Mouse (Mus musculus): Measurements from ENCODE around the gene Prmt3. TPM values are rescaled to one million over a fixed set of nuclear protein-coding genes. Genes with fewer than 3 reads are reported as not detected.

Prmt3 gene
- total RNA-seq, 2 experiments from 2014 or later, result 14.4 to 15.4 TPM

DNA sequence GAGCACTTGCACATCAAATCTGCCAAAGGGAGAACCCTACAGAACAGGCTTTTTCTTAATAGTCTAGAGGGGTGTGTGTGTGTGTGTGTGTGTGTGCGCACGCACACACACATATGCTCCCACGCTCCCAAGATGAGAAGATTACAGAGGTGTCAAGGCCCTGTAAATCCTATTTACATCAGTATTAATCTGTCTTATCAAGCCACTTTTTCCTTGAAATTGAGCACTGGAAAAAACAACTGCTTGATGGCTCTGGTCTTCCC lies 9.2 kb downstream of the Prmt3 start:
- intact Hi-C loops (cut with DNase I), result loop anchor here (1.0 kb wide), 1 partner anchor 23 kb away; no protein-coding TSS in a partner anchor
- no peak for DNase-seq

DNA sequence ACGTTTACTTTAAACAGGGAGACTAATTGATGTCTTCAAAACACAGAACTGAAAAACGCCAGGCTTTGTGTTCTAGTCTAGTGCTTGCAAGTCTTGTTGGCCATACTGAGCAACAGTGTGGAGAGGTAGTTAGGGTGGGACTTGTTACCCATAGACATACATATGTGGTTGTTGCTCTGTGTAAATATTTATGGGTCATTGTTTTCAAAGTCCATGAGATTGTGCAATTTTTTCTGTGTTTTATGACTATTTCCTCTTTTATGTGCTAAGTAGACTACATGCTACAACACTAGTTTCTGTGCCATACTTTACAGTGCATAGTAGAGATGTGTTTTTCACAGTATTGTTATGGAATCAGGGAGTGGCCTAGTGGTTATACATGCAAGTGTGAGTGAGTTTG lies 16.2 kb downstream of the Prmt3 start:
- intact Hi-C loops (cut with DNase I), result no loop called here
- no peak for DNase-seq

DNA sequence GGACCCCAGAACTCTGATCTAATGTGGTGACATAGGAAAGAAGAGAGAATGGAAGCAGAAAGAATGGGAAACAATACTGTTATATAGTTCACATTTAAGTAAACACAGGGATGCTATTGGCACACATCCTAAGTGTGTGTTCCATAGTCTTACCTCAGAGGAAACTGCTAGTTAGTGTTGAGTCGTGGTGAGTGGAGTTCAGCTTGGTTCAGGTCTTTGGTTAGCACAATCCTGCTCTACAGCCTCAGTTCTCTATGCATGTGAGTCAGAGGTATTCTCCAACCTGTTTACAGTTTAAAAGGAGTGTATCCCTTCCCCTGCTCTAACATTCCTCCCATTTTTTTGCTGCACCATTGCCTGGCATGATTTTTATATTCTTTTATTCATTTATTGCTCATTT lies 19.0 kb downstream of the Prmt3 start:
- DNase-seq, result no peak
- intact Hi-C loops (cut with DNase I), result no loop called here

DNA sequence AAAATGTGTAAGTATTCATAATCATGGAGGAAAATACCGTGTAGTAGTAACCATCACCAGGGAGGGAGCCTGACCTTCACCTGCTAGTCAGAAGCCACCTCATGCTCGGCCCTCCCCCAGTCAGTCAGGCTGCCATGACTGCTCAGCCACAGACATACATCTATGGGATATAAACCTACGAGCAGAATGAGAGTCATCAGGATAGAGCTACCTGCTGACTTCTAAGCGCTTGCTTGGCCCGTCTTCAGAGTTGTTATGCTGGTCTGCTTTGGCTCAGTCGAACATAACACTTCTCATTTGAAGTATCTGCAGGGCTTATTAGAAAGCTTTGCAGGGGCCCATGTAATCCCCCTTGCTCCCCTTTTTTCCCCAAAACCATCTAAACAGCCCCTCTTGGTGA lies 25.4 kb downstream of the Prmt3 start:
- intact Hi-C loops (cut with DNase I), result no loop called here
- DNase-seq, result no peak

DNA sequence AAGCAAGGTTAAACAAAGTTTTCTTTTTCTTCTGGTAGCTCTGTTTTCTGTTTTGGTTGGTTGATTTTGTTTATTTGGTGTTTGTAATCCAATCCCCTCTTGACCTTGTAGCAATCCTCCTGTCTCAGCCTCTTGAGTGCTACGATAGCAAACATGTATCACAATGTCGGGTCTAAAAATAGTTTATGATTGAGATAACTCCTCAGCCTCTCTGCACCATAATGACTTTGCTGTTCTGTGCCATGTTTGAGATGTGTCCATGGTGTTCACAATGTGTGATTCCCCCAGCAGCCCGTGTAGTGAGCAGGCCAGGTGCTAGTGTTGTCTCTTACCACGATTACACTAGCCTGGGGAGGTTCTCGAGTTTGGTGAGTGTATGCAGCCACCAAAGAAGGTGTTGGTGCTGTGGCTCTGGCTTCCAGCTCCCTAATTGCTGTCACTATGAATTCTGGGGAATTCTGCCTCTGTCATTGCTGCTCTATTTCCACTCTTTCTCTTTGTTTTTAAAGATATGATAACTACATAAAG lies 26.6 kb downstream of the Prmt3 start:
- no peak for DNase-seq
- intact Hi-C loops (cut with DNase I), result no loop called here

DNA sequence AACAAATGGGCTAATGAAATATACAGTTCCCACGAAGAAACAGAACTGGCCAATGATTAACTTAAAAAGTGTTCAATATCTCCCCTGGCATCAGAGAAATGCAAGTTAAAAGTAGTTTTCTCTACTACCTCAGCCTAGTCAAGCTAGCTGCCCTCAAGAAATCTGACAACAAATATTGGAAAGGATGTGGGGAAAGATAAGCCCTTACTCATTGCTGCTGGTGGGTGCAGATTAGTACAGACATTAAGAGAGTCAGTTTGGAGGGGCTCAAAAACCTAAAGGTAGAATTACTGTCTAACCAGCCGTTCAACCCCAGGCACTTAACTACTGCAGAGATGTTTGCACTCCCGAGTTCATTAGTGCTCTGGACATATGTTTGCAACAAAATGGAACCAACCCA lies 27.5 kb downstream of the Prmt3 start:
- no peak for DNase-seq
- intact Hi-C loops (cut with DNase I), result no loop called here

DNA sequence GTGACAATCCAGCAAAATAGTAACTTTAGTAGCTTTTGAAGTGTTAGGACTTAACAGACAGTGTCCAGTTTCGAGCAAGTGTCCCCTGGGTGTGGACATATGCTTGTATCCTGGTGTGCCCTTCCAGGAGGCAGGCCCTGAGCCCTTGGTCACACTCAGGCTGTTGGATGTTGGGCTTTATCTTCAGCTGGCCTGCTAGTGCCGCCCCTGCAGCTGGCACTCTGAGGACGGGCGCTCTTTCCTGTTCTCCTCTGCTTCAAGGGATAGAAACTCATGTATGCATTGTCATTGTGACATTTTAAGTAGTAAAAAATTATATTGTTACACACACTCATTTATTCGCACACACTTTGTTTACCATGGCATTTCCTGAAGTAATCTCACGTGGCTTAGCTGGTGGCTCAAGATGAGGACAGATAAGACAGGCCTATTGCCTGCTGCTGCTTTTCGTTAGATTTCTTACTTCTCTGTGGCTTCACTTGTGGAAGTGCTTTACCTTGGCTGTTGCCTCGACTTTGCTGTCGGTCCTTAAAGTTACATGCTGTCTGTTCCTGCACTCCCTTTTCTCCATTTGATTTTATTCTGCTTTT lies 29.0 kb downstream of the Prmt3 start:
- intact Hi-C loops (cut with DNase I), result no loop called here
- no peak for DNase-seq

DNA sequence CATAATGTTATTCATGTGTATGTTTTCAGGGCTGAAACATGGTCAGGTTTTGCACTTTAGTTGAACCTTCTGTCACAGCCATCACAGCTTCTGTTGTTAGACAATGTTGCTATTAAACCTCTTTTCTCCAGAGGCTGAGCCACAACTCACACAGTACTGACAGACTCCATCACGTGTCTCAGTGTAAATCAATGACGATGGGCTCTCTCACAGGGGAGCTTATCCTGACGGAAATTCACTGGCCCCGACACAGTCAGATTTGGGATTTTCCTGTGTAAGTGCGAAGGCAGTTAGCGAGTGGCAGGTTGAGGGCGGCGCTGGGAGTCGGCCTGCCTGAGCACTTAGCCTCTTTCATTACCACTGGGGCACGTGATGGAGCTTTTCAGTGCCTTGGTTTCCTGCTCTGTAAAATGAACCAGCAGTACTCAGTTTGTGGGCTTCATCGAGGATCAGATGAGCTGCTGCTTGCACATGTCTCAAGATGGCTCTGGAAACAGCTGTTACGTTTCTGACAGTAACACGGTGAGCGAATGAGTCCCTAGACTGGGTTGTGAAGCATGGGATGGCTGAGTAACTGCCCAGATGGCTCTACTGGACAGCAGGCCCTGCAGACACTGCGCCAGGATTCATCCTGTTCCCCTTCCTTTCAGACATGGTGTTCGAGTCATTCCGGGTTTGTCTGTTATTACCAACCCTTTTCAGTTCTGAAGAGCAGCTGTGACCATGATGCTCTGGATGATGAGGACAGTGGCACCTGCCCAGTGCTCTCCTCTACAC lies 29.9 kb downstream of the Prmt3 start:
- intact Hi-C loops (cut with DNase I), result no loop called here
- DNase-seq, result no peak

DNA sequence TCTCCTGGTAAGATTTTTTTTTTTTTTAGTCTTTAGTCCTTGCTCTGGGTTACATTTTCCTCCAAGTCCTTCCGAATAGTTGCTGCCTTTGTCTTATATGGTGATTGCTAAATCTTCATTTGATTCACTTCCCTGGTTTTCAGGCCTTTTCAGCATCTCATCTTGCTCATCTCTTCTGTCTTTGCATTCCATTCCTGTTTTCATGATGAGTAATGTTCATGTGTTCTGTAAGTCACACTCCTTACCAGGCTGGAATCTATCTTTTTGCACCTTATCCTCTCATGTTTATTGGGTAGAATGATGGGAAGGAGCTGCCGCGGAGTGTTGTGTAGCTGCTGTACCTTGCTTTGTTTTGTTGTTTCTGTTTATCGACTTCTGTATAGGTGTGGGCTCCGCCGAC lies 31.0 kb downstream of the Prmt3 start:
- intact Hi-C loops (cut with DNase I), result no loop called here
- no peak for DNase-seq

DNA sequence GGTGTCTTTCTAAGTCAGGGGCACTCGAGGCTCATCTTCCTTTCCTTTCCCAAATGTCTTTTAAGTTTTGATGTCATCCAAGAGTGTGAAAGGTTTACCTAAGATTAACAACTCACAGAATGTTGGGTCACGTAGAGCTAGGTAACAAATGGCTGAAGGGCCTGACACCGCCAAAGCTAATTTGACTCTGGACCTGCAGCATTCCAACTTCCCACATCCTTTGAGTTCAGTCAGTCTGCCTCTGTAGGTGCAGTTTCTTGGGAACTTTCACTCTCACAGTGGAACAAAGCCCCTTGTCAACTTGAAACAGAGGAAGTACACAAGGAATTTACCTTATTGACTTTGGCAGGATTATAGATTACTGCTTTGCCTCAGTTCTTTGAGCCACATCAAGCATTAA lies 31.4 kb downstream of the Prmt3 start:
- no peak for DNase-seq
- intact Hi-C loops (cut with DNase I), result no loop called here

DNA sequence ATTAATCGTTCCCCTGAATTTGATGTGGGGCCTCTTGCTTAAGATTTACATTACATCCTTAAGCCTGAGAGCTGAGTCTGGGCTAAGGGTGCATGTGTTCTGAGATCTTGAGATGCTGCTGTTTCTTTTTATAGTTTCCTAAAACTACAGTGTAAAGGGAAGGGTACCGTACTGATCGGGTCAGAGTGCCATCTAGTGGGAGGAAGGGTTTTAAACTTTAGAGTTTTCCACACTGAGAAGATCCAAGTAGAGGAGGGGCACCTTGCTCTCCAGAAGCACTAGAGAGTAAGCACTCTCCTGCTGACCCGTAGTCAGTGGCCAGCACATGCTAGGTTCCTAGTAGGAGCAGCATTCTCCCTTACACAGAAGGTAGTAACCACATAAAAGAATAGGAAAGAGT lies 33.2 kb downstream of the Prmt3 start:
- DNase-seq, result peak; percentile 10 to 26
- intact Hi-C loops (cut with DNase I), result no loop called here

DNA sequence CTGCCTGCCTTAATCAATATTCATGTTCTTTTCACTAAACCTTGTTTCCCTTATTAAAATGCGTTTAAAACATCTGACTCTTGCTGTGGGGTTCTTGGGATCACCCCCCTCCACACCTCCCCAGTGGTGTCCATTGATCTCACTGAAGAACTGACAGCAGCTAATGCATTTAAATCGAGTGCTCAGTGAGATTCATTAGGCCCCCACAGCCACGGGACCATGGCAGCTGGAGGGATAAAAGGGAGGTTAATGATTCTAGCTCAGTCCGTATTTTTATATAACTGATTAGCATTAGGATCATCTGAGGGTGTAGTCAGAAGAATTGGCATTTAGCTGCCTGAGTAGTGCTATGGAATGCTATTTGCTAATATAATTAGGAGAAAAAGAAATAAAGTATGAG lies 41.2 kb downstream of the Prmt3 start:
- DNase-seq, result no peak
- intact Hi-C loops (cut with DNase I), result no loop called here

DNA sequence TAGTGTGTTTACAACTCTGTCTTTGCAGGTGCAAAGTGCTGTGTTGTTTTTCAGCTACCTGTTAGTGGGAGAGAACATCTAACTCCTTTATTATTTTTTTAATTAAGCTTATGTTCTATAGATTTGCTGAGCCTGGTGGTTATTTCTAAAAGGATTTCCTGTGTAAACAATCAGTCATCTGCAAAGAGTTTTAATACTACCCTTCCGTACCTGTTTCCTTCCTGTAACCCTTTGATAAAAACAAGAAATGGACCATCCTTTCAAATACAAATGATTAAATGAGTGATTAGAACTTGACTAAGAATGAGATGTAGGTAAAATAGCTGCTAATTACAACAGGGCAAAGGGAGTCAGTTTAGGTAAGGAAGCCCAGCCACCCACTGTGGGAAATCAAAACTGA lies 43.2 kb downstream of the Prmt3 start:
- no peak for DNase-seq
- intact Hi-C loops (cut with DNase I), result no loop called here

DNA sequence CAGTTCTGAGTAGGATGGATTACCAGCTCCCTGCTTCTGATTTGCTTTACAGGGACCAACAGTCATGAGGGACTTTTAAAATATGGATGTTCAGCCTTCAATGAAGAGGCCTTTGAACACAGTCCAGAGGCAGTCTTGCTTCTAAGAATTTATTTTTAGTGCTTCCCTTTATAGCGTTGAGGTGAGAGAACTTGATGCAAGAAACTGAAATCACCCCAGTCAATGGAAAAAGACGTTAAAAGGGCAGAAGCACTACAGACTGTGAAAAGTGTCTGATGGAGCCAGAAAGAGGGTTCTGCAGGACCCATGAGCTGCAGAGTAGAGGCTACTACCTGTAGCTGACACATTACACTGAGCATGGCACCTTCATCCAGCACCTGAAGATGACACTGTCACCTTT lies 43.9 kb downstream of the Prmt3 start:
- no peak for DNase-seq
- intact Hi-C loops (cut with DNase I), result no loop called here

DNA sequence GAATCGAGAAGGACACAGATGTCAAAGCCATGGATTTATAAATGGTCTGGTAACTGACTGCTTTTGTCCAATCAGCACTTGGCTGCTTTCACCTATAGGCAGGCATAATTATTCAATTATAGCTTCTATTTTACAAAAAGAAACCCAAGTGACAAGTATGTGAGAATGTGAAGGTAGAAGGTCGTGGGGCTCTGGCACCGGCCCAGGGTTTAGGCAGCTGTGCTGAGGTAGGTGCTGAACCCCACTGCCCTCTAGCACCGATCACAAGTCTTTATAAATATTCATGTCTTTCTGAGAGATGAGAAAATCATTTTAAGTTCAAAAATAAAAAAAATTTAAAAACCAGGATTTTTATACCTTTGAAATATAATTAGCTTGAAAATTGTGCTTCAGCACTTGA lies 45.4 kb downstream of the Prmt3 start:
- intact Hi-C loops (cut with DNase I), result no loop called here
- no peak for DNase-seq

DNA sequence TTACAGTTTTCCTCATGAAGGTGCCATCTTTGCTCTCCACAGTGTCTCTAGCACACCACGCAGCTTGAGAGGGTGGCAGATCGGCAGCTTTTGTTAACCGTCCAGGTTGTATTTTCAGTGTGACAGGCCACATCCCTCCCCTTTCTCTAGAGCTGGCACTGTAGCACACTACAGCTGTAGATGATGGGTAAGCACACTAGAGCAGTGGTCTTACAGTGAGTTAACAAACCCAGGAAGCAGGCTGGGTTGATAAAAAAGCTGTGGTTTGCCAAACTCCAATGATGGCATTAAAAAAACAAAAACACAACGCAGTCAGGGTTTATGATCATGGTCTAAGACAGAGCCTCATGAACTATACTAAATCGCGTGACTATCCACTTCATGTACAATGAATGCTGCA lies 45.9 kb downstream of the Prmt3 start:
- DNase-seq, result no peak
- intact Hi-C loops (cut with DNase I), result no loop called here

DNA sequence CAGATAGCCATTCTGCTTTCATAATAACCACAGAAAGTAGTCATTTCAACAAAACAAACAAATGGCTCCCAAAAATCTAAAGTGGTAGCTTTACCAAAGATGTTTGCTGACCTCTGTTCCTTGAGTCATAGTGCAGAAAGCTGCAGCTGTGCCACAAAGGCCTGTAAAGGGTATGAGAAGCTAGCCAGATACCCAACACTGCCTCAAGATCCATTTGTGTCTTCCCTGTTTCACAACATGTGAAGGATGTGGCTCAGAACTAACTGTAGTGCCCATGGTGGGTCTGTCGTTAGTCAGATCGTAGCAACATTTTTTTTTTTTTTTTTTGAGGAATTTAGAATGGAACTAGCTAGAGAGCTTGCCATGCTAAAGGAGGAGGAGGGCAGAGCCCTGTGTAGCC lies 46.4 kb downstream of the Prmt3 start:
- no peak for DNase-seq
- intact Hi-C loops (cut with DNase I), result no loop called here

DNA sequence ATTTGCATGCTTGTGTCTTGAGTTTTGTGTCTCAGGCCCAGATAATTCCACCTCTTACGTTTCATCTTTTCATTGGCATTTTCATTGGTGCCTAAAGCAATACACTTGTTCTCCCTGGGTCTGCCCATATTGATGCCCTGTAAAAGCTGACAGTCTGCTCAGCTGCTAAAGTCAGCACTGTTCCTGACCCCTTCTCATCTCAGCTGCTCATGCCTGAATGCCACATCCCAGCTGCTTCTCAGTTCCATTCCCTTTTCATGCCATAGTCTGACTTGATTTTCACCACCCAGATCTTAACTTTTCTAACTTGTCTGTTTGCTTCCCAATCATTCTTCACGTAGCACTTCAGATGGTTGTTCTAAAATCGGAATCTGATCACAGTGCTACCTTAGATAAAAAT lies 47.3 kb downstream of the Prmt3 start:
- intact Hi-C loops (cut with DNase I), result no loop called here

DNA sequence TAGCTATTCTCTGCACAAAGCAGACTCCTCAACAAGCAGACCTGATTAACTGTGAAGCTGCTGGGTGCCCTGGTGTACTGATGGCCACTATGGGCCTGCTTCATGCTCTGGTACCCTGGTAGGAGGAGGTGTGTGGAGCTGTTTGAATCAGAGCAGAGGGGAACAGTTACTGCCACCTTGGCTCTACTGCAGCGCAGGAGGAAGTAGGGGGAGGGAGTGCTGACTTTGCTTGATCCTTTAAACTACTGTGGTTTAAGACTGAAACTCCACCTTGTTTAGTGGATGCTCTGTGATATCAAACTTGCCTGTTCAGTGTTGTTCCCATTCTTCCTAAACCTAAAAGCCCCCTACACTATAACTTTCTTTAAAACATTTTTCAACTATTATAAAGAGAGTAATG lies 49.8 kb downstream of the Prmt3 start:
- DNase-seq, result no peak
- intact Hi-C loops (cut with DNase I), result no loop called here

More for the DNA sequence above, 47.3 kb downstream of the Prmt3 start:
- DNase-seq, result no peak

DNA sequence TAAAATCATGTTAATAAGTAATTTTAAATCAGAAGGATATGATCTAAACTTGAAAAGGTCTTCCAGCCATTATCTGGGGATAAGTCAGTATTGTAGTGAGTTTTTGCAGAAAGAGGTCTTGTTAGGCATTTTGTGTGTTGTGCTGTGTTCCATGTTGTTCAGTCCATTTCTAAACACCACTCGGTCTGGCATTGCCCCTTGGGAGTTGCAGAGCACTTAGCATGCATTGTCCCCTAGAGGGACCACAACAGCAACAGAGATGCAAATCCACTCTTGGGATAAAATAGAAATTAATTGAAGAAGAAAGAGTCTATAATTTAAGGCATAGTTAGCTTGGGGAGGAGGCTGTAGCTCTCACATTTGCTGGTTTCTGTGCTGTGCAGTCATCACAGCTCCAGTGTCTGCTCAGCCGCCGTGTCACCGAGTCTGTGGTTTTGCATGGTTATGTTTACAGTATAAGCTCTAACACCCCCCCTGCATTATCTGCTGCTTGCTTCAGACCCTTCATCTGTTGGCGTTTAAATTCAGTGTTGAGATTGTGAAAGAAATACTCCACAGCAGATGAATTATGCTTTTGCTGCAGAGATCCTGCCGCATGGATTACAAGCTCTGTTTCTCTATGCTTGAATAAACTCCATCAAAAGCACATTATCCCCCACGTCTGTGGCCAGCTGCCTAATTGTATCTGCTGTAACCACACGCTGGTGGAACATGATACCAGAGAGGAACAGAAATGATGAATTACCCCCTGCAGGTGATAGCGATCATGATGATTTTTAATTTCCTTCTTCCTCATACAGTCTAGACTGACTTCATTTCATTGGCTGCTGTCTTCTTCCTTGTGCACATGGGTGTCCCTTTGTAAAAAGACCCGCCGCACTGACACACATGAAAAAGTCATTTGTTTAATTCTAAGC lies 64.5 kb downstream of the Prmt3 start:
- intact Hi-C loops (cut with DNase I), result no loop called here
- DNase-seq, result no peak

DNA sequence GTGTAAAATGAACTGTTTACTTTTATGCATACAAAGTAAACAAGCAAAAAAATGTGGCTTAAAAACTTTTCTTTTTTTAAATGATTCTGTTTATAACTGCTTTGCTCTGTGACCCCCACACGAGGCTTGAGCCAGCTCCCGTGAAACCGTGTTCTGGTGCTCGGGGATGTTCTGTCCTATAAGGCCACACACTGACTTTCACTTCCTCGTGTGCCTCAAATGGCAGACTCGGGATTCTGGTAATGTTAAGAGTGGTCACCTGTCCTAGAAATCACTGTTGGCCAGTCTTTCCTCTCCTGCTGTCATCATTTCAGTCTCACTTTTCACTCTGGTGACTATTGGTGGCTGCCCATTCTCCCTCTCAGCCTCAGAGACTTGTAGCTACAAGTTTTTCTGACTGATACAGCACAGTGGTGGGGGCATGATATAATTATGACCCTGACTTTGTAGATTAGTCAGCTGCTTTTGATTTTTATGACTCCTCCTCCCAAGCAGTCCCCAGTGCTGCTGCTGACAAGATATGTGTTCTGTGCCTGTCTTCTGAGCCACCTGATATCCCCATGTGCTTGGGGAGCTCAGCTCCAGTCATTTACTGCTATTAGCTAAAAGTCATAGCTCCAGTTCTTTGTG lies 65.3 kb downstream of the Prmt3 start:
- no peak for DNase-seq
- intact Hi-C loops (cut with DNase I), result no loop called here
